Mouse (Mus musculus): ENCODE measurements at regions not wholly inside any gene's neighbourhood (a gene's known extent, or its start where the extent isn't known, plus 50 kb on each side); places are given as distances from the start of the nearest gene placed in this dataset.

DNA sequence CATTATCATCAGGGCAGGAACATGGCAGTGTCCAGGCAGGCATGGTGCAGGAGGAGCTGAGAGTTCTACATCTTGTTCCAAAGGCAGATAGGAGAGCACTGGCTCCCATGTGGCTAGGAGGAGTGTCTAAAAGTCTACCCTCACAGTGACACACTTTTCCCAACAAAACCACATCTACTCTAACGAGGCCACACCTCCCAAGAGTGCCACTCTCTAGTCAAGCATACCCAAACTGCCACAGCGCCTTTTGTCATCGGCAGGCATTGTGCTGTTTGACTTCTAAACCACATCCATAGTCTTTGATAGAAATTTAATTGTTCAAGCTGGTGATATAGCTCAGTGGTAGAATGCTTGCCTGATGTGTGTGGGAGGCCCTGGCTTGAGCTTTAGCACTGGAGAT is 56.6 kb upstream of the Mvb12b start:
- DNase-seq (ENCODE audit: low spot score in 2 of 2), result no peak

DNA sequence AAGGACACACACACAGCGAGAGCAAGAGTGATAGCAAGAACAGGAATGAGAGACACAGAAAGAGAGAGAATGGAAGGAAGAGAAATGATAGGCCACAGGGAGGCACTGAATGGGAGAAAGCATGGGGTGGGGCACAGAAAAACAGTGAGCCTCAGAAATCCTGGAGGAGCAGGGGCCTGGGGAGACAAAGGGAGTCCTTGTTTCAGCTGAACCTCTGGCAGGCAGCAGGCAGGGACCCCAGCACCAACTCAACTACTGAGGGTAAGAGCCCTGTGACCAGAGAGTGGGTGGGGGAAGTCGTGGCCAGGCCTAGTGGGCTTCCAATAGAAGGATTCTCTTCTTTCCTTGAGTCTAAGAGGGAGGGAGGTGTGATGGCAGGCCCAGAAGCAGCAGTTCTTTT is 54.3 kb upstream of the Mvb12b start:
- DNase-seq (ENCODE audit: low spot score in 2 of 2), result no peak

DNA sequence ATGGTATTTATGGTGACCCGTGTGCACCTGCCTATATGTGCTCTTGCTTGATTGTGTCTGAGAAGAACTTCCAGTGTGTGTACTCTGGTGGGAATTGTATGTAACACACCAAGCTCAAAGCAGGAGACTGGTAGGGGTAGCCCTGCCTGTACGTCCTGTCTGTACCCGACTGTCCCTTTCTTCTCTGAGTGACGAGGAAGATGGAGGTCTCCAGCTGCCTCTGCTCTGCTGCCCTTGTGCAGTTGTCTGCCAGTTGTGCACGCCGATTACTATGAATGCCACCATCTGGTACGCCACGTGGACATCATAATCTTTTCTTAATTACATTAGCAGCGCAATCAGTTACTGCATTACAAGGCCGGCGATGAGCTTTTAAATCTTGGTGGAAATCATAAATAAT is 53.6 kb upstream of the Mvb12b start:
- DNase-seq (ENCODE audit: low spot score in 2 of 2), result no peak

DNA sequence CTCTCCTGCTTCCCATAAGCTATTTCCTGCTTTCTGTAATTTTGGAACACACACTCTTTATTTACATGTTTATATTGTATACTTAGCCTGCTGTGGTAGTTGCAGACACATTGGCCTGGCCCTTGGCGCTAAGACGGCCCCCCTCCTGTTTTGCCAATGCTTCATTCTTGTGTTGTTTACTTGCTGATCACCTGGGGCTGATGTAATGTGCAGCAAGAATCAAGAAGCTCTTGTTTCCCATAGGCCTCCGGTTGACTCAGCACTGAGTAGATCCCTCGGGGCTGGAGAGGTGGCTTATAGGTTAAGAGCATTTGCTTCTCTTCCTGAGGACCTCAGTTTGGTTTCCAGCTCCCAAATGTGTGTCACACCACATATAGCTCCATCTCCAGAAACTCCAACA is 52.1 kb upstream of the Mvb12b start:
- no peak for DNase-seq (ENCODE audit: low spot score in 2 of 2)
